Mouse (Mus musculus) frontal cortex, postnatal 36 days (tissue): ENCODE results near the gene Irgc1.

Experiments
- DNase-seq, 2 experiments: peaks; one replicate each; pipeline ENCODE4 v3.0.0; 2022; ENCODE audit warnings: low spot score in 2 of 2

Irgc1 gene

DNA sequence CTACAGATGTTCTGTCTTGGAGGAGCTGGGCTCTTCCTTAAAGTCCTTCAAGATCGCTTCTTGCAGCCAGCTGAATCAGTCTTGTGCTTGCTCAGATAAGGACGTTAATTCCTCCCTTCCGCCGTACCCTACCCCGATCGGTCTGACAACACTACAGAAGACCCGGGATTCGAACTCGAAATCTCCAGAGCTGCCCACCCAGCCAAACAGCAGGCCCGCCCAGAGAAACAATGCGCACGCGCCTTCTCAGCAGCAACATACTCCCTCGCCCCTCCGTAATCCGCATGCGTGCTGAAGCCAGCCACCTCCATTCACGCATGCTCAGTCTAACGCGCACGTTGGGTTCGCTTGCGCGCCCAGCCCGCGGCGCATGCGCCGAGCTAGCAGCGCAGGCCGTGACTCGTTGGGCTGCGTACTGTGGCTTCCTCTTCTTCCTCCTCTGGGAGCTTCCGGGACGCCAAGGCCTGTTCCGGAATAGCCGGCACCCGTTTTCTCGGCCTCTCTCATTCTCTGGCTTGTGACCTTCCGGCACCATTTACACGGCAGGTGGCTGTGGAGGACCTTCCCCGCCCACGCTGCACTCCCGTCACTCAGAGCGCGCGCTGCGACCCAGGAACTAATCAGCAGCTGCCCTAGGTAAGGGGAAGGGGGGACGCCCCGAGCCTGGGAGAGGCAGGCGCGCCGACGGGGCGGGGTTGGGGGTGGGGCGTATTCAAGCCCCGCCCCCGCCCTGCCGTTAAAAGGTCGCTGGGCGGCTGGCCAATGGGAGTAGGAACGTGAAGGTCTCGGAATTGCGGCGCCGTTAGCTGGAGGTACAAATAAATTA is 52.6 kb downstream of the Irgc1 start, which contains the start of gene Smg9:
TSS of gene Smg9 (plus strand) at position 364 of the 826 bp plus-strand sequence.
- peak; percentile 96 to 97 for DNase-seq

DNA sequence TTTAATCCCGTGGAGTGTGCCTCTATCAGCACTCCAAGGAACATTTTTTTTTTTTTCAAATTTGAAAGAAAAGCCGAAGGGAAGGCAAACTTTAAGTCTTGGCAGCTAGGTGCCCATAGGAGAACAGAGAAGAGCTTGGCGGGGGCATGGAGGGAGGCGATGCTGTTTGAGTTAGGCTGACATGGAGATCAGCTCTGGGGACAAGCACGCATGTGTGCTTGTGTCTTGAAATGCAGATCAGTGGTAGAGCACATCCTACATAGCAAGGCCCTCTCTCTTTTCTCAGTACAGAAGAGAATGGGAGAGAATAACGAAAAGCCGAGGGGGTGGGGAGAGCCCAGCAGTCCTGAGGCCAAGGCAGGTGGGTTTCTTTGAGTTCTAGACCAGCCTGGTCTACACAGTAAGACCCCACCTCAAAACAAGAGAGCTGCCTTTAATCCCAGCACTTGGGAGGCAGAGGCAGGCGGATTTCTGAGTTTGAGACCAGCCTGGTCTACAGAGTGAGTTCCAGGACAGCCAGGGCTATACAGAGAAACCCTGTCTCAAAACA is 53.7 kb downstream of the Irgc1 start:
- no peak for DNase-seq

- DNase-seq: no peak
Measured at GRCm38 (mm10) chr7:24396832-24397231, 55.3 kb downstream of the Irgc1 start.

- no peak for DNase-seq
Measured at GRCm38 (mm10) chr7:24394475-24395161, 57.5 kb downstream of the Irgc1 start.

DNA sequence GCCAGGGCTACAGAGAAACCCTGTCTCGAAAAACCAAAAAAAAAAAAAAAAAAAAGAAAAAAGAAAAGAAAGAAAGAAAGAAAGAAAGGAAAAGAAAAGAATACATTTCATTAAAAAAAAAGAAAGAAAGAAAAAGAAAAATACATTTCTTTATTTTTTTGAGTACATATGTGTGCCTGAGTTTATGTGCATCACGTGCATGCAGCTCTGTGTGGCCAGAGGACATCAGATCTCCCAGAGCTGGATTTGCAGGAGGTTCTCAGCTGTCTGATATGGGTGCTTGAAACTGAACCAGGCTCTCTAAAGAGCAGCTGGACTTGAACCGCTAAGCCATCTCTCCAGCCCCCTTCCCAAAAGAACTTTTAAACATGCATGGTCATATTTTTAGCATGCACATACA is 58.0 kb downstream of the Irgc1 start:
- DNase-seq: no peak

- DNase-seq: no peak
Measured at GRCm38 (mm10) chr7:24391687-24392086, 60.4 kb downstream of the Irgc1 start.

- no peak for DNase-seq
Measured at GRCm38 (mm10) chr7:24391077-24391476, 61.0 kb downstream of the Irgc1 start.

DNA sequence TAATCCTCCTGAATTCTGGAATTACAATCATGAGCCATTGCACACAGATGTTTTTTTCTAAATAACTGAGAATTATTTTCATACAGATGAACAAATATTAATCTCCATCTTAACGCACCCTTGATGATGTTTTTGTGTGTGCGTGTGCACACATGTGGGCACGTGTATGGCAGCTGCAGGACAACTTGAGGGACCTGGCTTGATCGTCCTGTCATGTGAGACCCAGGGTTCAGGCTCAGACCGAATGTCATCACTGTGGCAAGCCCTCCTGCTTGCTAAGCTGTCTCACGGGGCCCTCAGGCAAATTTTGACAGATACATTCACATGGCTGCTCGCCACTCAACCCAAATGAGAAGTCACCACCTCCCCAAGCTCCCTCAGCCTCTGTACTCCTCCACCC is 61.6 kb downstream of the Irgc1 start:
- no peak for DNase-seq

DNA sequence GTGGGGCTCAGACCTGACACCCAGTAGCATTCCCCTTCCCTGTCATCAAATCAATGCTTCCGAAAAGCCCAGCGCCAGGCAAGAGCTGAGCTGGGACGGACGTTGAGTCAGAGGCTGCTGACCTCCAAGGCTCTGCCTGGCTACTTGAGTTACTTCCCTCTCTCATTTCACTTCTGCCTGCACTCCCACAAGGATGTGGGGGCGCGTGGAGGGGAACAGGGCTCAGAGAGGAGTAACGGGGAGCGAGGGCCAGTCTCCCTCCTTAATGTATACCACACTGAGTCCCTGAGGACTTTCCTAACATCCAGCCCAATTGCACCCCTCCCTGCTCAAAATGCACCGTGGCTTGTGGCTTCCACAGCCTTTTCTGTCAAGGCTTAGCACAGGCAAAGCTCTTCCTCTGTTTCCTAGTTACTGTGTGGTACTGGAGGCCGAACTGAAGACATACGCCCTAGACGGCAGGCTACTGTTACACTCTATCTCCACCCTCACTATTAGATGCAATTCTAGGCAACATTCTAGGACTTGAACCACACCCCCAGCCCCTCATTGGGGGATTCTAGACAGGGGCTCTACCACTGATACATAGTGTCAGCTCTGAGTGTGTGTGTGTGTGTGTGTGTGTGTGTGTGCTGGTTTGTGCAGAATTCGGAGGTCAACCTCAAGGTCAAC is 62.4 kb downstream of the Irgc1 start:
- DNase-seq: no peak

DNA sequence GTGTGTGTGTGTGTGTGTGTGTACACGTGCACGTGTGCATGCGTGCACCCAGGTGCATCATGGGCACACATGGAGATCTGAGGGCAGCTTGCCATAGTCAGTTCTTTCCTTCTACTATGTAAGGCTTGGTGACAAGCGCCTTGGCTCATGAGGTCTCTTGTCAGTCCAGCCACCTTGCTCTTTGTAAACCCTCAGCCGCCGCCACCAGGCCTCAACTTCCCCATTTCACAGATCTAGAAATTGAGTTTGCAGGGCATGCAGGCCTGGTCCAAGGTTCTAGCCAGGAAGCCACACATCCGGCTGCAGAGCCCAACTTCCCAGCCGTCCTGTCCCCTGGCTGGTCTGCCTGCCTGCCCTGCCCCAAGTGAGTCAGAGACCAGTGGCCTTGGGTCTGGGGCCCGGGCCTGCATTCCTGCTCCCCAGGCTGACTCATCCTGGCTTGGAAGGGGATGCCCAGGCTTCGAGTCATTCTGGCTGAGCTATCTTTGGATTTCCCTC is 65.0 kb downstream of the Irgc1 start:
- DNase-seq: no peak

- peak; percentile 64 to 68 for DNase-seq
Measured at GRCm38 (mm10) chr7:24384827-24385226, 67.3 kb downstream of the Irgc1 start.

DNA sequence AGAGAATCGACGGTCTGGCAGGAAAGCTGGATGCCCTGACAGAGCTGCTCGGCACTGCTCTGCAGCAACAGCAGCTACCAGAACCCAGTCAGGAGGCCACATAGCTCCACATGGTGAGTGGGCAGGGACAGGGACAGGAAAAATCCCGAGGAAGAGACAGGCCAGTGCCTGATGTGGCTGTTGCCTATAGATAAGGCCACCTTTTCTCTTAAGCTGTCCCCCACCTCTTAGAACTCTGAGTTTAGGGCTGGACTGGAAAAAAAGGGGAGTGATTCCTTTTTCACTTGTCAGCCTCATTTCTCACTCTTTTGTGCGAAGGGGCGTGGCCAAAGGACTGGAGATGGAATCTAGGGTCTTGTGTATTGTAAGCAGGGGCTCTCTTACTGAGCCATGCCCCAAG is 68.0 kb downstream of the Irgc1 start:
- DNase-seq: no peak

DNA sequence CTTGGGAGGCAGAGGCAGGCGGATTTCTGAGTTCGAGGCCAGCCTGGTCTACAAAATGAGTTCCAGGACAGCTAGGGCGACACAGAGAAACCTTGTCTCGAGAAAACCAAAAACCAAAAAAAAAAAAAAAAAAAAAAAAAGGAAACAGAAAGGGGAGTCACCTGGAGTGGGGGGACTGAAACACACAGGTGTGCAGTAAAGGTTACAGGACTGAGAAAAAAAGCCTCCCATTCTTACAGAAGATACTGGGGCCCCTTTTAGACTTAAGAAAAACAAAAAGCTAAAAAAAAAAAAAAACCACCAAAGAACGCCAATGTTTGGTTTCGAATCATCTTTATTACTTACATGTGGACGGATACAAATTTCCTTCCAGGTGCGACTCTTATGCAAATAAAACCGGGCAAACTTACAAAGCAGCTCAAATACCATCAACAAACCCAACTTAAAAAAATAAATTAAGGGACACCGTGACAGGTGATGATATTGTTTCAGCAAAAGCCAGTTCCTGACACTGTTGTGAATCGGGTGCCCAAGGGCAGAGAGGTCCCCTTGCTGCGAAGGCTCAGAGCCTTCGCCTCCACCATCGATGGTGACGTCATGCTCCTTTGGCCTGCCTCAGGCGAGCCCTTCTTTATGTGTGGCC is 69.2 kb downstream of the Irgc1 start:
- no peak for DNase-seq
